Mouse (Mus musculus): ENCODE data around the gene Mex3a. TPM values are rescaled to one million over a fixed set of nuclear protein-coding genes. Genes with fewer than 3 reads are reported as not detected.

Mex3a gene
- polyA plus RNA-seq, 1 experiment from 2014 or later, result 37.4 TPM

DNA sequence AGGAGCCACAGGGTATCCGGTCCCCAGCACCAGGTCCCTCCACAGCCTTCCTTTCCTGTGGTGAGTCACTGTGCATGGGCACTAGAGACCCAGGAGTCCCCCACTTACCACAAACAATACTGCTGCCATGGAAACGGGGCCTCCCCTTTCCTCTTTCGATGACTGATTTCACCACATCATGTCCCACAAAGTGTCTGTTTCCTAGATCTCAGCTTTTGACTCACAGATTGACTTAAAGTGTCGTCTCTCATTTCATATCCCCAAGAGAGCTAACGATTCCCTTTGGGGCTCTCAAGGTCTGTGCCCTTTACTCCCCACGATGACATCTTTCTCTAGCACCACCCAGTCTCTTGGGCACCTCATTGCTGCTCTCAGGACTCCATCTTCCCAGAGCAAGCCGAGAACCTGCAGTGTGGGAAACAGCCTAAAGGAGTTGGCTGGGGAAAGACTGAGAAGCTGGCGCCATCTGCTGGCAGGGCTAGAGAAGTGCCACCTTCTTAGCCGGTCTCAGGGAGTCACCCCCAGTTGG is 10.3 kb upstream of the Mex3a start:
- H3K36me3 ChIP-seq (replicated peaks), result peaks cover 32% of the 10 kb centered on the region
- WGBS, result 36% methylated on average over 9 of the region's 9 CpGs
- no peaks in the 10 kb centered on the region for H3K9me3 ChIP-seq
- no peak overlapping the region for H3K27ac ChIP-seq (replicated peaks)
- H3K4me1 ChIP-seq, result peaks cover 22% of the 10 kb centered on the region
- no peak overlapping the region for H3K4me3 ChIP-seq
- DNase-seq (ENCODE audit: low spot score), result peak; percentile 78
- H3K27me3 ChIP-seq (replicated peaks; ENCODE audit: low read depth, poor library complexity, severe bottlenecking), result no peaks in the 10 kb centered on the region

DNA sequence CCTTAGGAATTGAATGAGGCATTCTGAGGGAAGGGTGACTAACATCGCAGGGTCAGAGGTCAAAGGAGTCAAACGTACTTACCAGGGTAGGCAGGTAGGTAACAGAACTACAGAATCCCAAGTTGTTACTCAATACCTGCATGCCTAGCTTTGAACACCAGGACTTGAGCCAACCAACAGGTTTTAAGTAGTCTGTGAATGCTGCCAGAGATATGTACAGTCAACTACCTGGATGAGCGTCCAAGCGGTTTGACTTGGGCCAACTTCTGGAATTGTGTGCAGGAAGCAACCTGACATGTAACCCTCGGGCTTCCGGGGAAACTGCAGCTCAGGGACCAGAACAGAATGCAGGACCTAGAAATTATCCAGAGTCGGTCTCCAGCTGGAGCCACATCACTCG is 9.2 kb upstream of the Mex3a start:
- DNase-seq (ENCODE audit: low spot score), result no peak
- 86% methylated on average over 8 of the region's 8 CpGs for WGBS

DNA sequence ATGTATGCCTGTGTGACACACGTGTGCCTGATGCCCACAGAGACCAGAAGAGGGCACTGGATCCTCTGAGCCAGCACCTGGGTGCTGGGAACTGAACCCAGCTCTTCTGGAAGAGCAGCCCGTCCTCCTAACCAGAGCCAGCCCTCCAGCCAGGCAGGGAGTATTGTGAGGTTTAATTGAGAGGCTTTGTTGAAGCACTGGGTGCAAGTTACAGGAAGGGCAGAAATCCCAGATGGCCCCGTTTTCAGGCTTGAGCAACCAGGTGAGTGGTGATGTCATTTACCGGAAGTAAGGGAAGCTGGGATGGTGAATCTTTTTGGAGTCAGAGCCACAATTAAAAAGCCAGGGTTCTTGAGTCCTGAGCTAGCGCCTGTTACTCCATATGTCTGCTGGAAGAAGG is 7.2 kb upstream of the Mex3a start:
- peaks cover 50% of the 10 kb centered on the region for H3K4me1 ChIP-seq
- H3K4me3 ChIP-seq, result no peak overlapping the region
- peaks cover 32% of the 10 kb centered on the region for H3K36me3 ChIP-seq (replicated peaks)
- H3K9me3 ChIP-seq, result no peaks in the 10 kb centered on the region
- H3K27ac ChIP-seq (replicated peaks), result no peak overlapping the region
- H3K27me3 ChIP-seq (replicated peaks; ENCODE audit: low read depth, poor library complexity, severe bottlenecking), result no peaks in the 10 kb centered on the region
- WGBS, result 83% methylated on average over 5 of the region's 5 CpGs
- no peak for DNase-seq (ENCODE audit: low spot score)

More for the DNA sequence above, 9.2 kb upstream of the Mex3a start:
- Histone ChIP-seq H3K27ac (replicated peaks) (no peak overlapping the region), H3K27me3 (replicated peaks; ENCODE audit: low read depth, poor library complexity, severe bottlenecking) (no peaks in the 10 kb centered on the region), H3K36me3 (replicated peaks) (peaks cover 32% of the 10 kb centered on the region), H3K4me3 (no peak overlapping the region), H3K4me1 (peaks cover 32% of the 10 kb centered on the region), H3K9me3 (no peaks in the 10 kb centered on the region)

DNA sequence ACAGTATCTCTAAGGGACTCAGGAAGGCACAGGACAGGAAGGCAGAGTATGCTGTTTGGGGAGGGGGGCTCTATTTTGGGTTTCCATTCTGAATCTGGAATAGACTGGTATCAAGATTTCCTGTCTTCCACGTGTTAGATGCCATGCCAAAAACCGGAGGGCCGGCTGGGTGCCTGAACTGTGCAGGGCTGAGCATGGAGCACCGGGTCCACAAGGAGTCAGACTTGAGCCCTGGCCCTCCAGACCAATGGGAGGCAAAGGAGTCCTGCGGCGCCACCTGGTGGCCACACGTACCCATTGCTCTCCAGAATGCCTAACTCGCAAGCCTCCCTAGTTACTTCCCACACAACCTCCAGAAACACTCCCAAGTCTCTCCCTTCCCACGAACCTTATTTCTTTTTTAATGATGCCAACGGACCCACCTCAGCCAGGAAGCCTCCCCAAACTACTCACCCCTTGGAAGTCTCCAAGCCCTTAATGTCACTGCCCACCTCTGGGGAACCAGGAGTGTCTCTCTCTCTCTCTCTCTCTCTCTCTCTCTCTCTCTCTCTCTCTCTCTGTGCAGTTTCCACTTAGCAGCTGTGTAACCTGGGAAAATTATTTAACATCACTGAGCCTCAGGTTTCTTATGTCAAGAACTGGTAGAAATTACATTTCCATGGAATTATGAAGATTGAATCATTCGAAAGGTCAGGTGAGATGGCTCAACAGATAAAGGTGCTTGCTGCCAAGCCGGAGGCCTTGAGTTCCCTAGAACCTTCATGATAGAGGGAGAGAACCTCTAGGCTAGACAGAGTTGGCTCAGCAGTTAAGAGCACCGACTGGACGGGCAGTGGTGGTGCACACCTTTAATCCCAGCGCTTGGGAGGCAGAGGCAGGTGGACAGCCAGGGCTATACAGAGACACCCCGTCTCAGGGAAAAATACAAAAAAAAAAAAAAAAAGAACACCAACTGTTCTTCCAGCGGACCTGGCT is 5.8 kb upstream of the Mex3a start:
- Histone ChIP-seq H3K27me3 (replicated peaks; ENCODE audit: low read depth, poor library complexity, severe bottlenecking) (no peaks in the 10 kb centered on the region), H3K27ac (replicated peaks) (0 out of 2 replicates have a peak overlapping the region, but pooled peaks have one; percentile 26), H3K4me1 (peaks cover 57% of the 10 kb centered on the region), H3K36me3 (replicated peaks) (peaks cover 32% of the 10 kb centered on the region), H3K9me3 (no peaks in the 10 kb centered on the region), H3K4me3 (peak overlapping the region; percentile 35; the same call in 1 of the 2 replicates)
- peak; percentile 93 for DNase-seq (ENCODE audit: low spot score)
- WGBS, result 31% methylated on average over 17 of the region's 17 CpGs

DNA sequence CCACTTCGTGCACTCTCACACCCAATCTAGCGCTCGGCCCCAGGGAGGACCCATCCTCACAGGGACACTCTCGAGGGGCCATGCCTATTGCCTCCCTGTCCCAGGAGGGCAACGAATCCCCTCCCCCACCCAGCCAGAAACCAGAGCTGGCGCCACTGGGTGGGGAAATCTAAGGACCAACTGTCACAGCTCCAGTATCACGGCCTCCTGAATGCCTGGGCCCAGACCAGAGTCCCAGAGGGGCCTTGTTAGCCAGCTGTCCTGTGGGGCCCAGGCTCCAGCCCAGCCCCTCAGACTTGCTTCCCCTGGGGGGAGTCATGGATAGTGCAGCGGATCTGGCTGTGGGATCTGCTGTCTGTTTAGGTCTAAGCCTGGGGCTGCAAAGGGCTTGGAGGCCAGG is 4.6 kb upstream of the Mex3a start:
- no peaks in the 10 kb centered on the region for H3K27me3 ChIP-seq (replicated peaks; ENCODE audit: low read depth, poor library complexity, severe bottlenecking)
- H3K4me1 ChIP-seq, result peaks cover 54% of the 10 kb centered on the region
- H3K36me3 ChIP-seq (replicated peaks), result peaks cover 30% of the 10 kb centered on the region
- DNase-seq (ENCODE audit: low spot score), result no peak
- peak overlapping the region; percentile 74 for H3K27ac ChIP-seq (replicated peaks)
- 21% methylated on average over 8 of the region's 8 CpGs for WGBS
- peak overlapping the region; percentile 37 for H3K4me3 ChIP-seq
- no peaks in the 10 kb centered on the region for H3K9me3 ChIP-seq

DNA sequence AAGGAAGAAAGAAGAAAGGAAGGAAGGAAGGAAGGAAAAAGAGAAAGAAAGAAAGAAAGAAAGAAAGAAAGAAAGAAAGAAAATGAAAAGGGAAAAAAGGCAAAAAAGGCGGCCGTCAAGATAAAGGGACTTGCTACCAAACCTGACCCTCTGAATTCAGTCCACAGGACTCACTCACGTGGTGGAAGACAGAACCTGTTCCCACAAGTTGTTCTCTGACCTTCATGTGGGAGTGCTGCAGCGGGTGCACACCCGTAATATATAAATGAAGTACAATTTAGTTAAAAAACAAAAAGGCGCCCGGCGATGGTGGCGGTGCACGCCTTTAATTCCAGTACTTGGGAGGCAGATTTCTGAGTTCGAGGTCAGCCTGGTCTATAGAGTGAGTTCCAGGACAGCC is 3.5 kb upstream of the Mex3a start:
- Histone ChIP-seq H3K9me3 (no peaks in the 10 kb centered on the region), H3K27me3 (replicated peaks; ENCODE audit: low read depth, poor library complexity, severe bottlenecking) (no peaks in the 10 kb centered on the region), H3K4me3 (peak overlapping the region; percentile 82; the same call in 1 of the 2 replicates), H3K27ac (replicated peaks) (peak overlapping the region; percentile 100; the same call in 1 of the 2 replicates), H3K36me3 (replicated peaks) (peaks cover 20% of the 10 kb centered on the region), H3K4me1 (peaks cover 54% of the 10 kb centered on the region)
- WGBS, result 87% methylated on average over 11 of the region's 11 CpGs
- no peak for DNase-seq (ENCODE audit: low spot score)

DNA sequence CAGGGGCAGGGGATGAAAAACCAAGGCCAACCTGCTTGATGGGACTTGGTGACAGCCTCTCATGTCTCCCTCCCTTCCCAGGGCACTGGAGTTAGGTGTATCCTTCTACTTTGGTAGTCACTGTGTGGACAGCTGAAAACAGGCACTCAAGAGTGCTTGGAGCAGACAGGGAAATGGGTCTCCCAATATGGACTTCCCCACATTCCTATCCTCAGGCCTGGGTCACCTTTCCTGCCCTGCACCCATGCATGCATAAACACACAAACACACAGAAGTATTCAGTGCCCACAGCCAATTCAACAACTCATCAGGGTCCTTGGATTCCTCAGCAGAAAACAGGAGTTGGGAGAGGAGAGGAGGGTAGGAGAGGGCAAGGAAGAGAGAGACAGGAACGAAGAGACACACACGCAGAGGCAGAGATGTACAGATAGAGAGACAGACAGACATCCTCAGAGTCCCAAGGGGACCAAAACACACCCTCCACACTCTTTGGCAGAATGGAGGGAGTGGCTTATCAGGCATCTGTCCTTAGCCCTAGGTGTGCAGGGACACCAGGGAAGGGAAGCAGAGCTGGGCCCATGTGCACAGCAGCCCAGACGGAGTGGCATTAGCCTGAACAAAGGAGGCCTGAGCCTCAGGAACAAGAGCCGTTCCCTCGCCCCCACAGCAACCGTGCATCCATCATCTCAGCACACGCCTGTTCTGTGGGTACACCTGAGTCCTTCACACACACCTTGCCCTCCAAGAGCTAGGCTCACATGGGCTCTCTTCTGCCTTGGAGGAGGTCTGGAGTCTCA is 2.8 kb upstream of the Mex3a start:
- Histone ChIP-seq H3K27ac (replicated peaks) (peak overlapping the region; percentile 100), H3K9me3 (no peaks in the 10 kb centered on the region), H3K4me3 (peak overlapping the region; percentile 82), H3K4me1 (peaks cover 60% of the 10 kb centered on the region), H3K36me3 (replicated peaks) (peaks cover 15% of the 10 kb centered on the region), H3K27me3 (replicated peaks; ENCODE audit: low read depth, poor library complexity, severe bottlenecking) (no peaks in the 10 kb centered on the region)
- peak; percentile 42 for DNase-seq (ENCODE audit: low spot score)
- 27% methylated on average over 7 of the region's 7 CpGs for WGBS

DNA sequence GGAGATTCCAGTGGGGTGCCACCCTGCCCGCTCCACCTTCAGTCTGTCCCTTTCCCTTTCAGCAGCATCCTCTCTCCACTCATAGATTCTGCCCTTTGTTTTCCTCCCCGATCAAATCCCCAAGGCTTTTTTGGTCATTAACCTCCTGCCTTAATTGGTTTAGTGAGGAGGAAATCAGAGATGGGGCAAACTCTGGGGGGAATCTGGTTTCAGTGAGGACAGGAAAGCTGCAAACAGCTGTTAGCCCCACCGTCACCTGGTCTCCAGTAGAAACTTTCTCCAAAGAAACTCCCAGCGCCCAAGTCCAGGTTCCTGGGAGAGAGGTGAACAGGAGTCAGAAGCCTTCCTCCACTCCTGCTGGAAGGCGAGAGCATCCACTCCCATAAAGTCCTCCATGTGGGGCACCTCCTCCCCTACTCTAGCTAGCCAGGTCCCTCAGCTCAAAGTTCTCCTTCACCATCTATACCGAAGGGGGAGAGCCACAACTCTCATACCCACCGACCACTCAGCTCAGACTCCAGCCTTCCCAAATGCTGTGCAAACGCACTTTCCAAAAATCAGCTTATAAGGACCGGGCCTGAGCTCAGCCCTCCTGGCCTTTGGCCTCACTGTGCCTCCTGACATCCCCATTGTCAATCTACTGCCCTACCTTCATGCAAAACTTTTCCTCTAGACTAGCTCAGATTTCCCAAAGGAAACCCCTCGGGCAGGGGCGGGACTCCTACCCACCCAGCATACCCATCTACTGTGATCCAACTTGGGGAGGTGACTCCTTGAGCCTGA is 1.9 kb upstream of the Mex3a start:
- Histone ChIP-seq H3K27me3 (replicated peaks; ENCODE audit: low read depth, poor library complexity, severe bottlenecking) (no peaks in the 10 kb centered on the region), H3K9me3 (no peaks in the 10 kb centered on the region), H3K4me1 (peaks cover 69% of the 10 kb centered on the region), H3K27ac (replicated peaks) (peak overlapping the region; percentile 100), H3K36me3 (replicated peaks) (peaks cover 15% of the 10 kb centered on the region), H3K4me3 (peak overlapping the region; percentile 82)
- 4% methylated on average over 11 of the region's 11 CpGs for WGBS
- peak; percentile 65 for DNase-seq (ENCODE audit: low spot score)

DNA sequence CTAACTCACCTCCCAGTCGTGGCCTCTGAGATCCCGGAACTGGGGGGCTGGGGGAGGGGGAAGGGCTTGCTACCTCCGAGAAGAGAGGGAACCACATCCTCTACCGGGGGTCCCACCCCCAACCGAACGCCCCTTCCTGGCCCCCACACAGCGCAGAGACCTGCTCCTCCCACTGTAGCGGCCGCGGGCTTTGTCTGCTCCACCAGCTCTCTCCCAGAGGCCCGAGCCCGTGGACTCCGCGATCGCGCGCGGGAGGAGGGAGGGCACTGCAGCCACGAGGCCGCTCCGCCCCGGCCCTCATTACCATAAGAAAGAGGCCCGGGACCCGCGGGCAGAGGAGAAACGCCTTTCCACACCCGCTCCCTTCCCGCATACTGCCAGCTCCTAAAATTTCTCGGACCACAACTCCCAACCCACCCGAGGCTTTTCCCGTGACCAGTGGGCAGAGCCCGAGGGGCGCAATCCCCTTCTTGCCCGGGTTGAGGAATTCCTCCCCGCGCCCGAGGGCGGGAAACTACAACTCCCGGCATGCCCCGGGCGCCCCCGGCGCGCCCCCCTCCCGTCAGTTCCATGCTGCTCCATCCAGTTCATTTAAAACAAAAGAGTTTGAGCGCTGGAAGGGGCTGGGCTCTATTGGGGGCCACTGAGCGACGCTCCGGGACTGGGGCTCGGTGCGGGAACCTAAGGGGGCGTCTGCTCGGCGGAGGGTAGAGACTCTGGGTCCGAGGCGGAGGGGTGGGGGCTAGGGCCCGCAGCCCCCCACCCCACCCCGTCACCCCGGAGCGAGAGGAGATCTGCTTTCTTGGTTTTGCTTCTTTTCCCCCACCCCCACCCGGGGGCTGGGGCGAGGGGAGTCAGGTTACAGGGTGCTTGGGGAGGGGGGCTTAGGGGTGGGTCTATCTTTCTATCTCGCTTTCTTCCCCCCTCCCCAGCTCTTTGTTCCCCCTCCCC is 572 bp upstream of the Mex3a start:
- Histone ChIP-seq H3K4me3 (peak overlapping the region; percentile 82), H3K27me3 (replicated peaks; ENCODE audit: low read depth, poor library complexity, severe bottlenecking) (no peaks in the 10 kb centered on the region), H3K4me1 (peaks cover 70% of the 10 kb centered on the region), H3K9me3 (no peaks in the 10 kb centered on the region), H3K27ac (replicated peaks) (peak overlapping the region; percentile 100), H3K36me3 (replicated peaks) (peaks cover 25% of the 10 kb centered on the region)
- under 1% methylated on average over 63 of the region's 63 CpGs for WGBS
- DNase-seq (ENCODE audit: low spot score), result peak; percentile 95

DNA sequence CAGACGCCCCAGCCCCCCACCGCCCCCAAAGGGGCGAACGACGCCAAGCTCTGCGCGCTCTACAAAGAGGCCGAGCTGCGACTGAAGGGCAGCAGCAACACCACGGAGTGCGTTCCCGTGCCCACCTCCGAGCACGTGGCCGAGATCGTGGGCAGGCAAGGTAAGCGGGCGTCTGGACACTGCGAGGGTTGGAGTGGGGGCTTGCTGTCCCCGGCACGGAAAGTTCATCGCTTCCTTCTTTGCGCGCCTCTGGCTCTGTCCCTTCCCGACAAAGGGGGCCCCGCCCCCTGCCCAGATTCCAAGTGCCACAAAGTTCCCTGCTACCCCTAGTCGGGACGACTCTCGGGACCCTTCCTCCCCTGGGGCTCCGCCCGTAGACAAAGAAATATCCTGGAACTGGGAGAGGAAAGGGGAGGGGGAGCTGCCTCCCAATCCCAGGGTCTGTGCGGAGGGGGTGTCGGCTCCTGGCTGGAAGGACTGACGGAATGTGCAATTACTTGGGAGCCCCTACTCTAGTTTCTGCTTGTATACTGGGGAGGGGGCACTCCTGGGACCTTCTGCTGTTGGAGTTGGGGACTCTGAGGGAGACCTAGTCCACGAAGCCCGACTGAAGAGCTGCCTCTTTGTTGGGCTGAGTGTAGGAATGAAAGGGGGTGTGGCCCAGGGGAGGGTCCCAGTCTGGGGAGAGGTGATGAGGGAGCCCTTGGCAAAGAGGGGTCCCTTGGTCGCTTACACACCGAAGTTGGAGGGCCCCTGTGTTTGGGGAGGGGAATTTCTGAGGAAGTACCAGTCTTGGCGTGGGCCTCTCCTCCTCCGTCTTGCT is 705 bp downstream of the Mex3a start:
- Histone ChIP-seq H3K9me3 (no peaks in the 10 kb centered on the region), H3K27me3 (replicated peaks; ENCODE audit: low read depth, poor library complexity, severe bottlenecking) (no peaks in the 10 kb centered on the region), H3K36me3 (replicated peaks) (peaks cover 38% of the 10 kb centered on the region), H3K4me1 (peaks cover 70% of the 10 kb centered on the region), H3K4me3 (peak overlapping the region; percentile 82), H3K27ac (replicated peaks) (peak overlapping the region; percentile 100)
- DNase-seq (ENCODE audit: low spot score), result peak; percentile 81
- WGBS, result under 1% methylated on average over 40 of the region's 40 CpGs
